Mouse (Mus musculus) E14TG2a.4 (cell line): ENCODE results near the gene Tbc1d17.

ENCODE experiments used
- CTCF ChIP-seq: conservative IDR thresholded peaks from 2 replicates; pipeline ENCODE4 v1.5.1; 2014; ENCODE audit warnings: low read length
- NANOG ChIP-seq: IDR thresholded peaks from 2 replicates; pipeline ENCODE4 v1.6.1; 2014; ENCODE audit warnings: borderline replicate concordance, low read length, mixed read lengths
- POU5F1 ChIP-seq: IDR thresholded peaks from 2 replicates; pipeline ENCODE4 v1.6.1; 2014; ENCODE audit warnings: low read length, borderline replicate concordance

DNA sequence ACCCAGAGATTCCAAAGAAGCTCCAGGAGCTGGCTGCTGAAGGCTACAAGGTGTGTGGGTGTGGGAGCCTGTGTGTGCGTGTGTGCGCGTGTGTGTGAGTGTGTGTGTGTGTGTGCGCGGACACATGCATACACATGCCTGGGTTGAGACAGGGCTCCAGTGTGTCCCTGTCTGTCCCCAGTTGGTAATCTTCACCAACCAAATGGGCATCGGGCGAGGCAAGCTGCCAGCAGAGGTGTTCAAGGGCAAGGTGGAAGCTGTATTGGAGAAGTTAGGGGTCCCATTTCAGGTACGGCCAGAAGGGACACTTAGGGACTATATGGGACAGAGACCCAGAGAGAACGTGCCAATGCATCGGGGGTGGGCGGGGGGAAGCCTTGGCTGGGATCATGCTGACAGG lies 11.0 kb upstream of the Tbc1d17 start:
- TF ChIP-seq CTCF (no peak), POU5F1 (no peak), NANOG (no peak)
